8 mouse cellular contexts compared by ENCODE assay signal in the genomic region with DNA sequence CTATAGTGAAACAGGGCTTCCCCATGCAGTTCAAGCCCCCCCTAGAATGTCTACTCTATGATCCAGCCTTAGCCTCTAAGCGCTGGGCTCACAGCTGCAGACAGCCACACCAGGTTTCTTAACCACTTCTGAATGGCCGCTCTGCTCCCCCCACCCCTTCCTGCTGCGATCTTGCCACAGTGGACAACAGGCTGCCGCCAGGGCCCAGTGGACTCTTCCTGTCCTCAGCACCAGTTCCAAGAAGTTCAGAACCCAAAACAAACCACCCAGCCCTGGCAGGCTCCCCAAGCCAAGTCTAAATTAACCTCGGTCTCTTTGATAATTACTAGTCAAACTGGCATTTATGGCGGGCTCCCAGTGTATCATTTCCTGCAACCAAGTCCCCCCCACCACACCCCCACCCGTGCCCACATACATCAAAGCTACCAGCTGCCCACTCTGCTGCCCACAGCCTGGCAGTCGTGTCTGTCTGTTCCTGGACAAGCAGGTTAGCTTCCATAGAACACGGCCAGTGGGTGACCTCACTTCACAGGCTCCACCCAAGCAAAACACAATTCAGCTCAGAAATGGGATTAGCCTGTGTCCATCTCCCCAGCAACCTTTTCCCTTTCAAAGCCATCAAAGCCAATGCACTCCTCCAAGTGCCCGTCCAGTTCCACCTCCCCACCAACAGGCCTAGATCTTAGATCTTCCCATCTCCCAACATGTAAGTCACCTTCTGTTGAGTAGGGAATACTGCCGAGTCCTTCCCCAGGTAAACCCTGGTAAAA. TPM values are rescaled to one million over a fixed set of nuclear protein-coding genes. Genes with fewer than 3 reads are reported as not detected.
DNase-seq lines count a peak whose midpoint lies in the region; ATAC-seq lines count a peak whose summit lies in the region.

No protein-coding gene starts in this region.

- H3K4me2 ChIP-seq in heart, embryonic 16.5 days (ENCODE audit: low read depth, low read length), result peak overlapping the region; percentile 90
- peak overlapping the region; percentile 93 for H3K4me2 ChIP-seq in limb, embryonic 15.5 days
- H3K4me2 ChIP-seq in stomach, embryonic 14.5 days (replicated peaks; ENCODE audit: low read depth, low read length), result peak overlapping the region; percentile 77

- H3K9ac ChIP-seq in heart, embryonic 16.5 days (ENCODE audit: low read length), result peak overlapping the region; percentile 93
- H3K9ac ChIP-seq in limb, embryonic 15.5 days, result peak overlapping the region; percentile 99
- H3K9ac ChIP-seq in stomach, embryonic 14.5 days (replicated peaks; ENCODE audit: low read depth, low read length), result peak overlapping the region; percentile 91

- no peaks in the 10 kb centered on the region for H3K27me3 ChIP-seq in heart, embryonic 16.5 days (ENCODE audit: control insufficient read depth, insufficient read depth, low read length)
- no peaks in the 10 kb centered on the region for H3K27me3 ChIP-seq in limb, embryonic 15.5 days
- H3K27me3 ChIP-seq in stomach, embryonic 14.5 days (ENCODE audit: control insufficient read depth, insufficient read depth, low read length), result no peaks in the 10 kb centered on the region

- H3K9me3 ChIP-seq in heart, embryonic 16.5 days (replicated peaks; ENCODE audit: control insufficient read depth, low read length), result peaks cover 3% of the 10 kb centered on the region
- H3K9me3 ChIP-seq in limb, embryonic 15.5 days, result peaks cover 3% of the 10 kb centered on the region; the same call in 1 of the 2 replicates
- no peaks in the 10 kb centered on the region for H3K9me3 ChIP-seq in stomach, embryonic 14.5 days (ENCODE audit: control insufficient read depth, low read depth, low read length)

- H3K4me1 ChIP-seq in heart, embryonic 16.5 days (ENCODE audit: control insufficient read depth, insufficient read depth, low read length), result peaks cover 47% of the 10 kb centered on the region
- H3K4me1 ChIP-seq in limb, embryonic 15.5 days, result peaks cover 52% of the 10 kb centered on the region
- H3K4me1 ChIP-seq in stomach, embryonic 14.5 days (ENCODE audit: control insufficient read depth, insufficient read depth, low read length), result peaks cover 19% of the 10 kb centered on the region

- peak overlapping the region; percentile 89 for H3K4me3 ChIP-seq in heart, embryonic 16.5 days (ENCODE audit: low read length)
- H3K4me3 ChIP-seq in limb, embryonic 15.5 days, result peak overlapping the region; percentile 100
- peak overlapping the region; percentile 100 for H3K4me3 ChIP-seq in stomach, embryonic 14.5 days (ENCODE audit: low read depth, low read length)

- WGBS in heart, embryonic 16.5 days, result 13% methylated on average over 11 of the region's 11 CpGs
- WGBS in limb, embryonic 15.5 days, result 13% methylated on average over 11 of the region's 11 CpGs
- WGBS in stomach, embryonic 14.5 days, result 26% methylated on average over 11 of the region's 11 CpGs

- intact Hi-C loops in heart, postnatal 14 days (cut with DNase I), result no loop called here
- intact Hi-C loops in left cerebral cortex, postnatal 4 days (cut with DNase I), result no loop called here

- DNase-seq in heart, adult 18-20 months, result peak; percentile 30 to 33
- no peak for DNase-seq in heart, postnatal 14 days
- DNase-seq in NIH3T3 (ENCODE audit: low read depth), result peak; percentile 50
- no peak for DNase-seq in right cerebral cortex, adult 2 months (ENCODE audit: low spot score in 2 of 2)
- no peak for DNase-seq in left cerebral cortex, postnatal 4 days

- no peak for ATAC-seq in heart, embryonic 16.5 days (replicated peaks; ENCODE audit: extremely low read depth, insufficient read depth, low FRiP score)
- ATAC-seq in limb, embryonic 15.5 days (ENCODE audit: insufficient number of reproducible peaks, low FRiP score, low TSS enrichment, low read depth), result no peak
- ATAC-seq in stomach, embryonic 14.5 days (ENCODE audit: insufficient number of reproducible peaks, insufficient read depth, low FRiP score, low read depth), result no peak

- peaks cover 15% of the 10 kb centered on the region for H3K36me3 ChIP-seq in heart, embryonic 16.5 days (ENCODE audit: control insufficient read depth, insufficient read depth)
- H3K36me3 ChIP-seq in limb, embryonic 15.5 days, result peaks cover 34% of the 10 kb centered on the region
- peaks cover 19% of the 10 kb centered on the region for H3K36me3 ChIP-seq in stomach, embryonic 14.5 days (ENCODE audit: control insufficient read depth, insufficient read depth, low read length)

- H3K27ac ChIP-seq in heart, embryonic 16.5 days (ENCODE audit: low read length), result peak overlapping the region; percentile 17; the same call in 1 of the 2 replicates
- peak overlapping the region; percentile 94 for H3K27ac ChIP-seq in limb, embryonic 15.5 days
- peak overlapping the region; percentile 92; the same call in 1 of the 2 replicates for H3K27ac ChIP-seq in stomach, embryonic 14.5 days (ENCODE audit: low read length)

RNA-seq across cellular contexts. Expression of a gene that starts 2.2 kb away (rescaled TPM):
- total RNA-seq in heart, adult 18-20 months (2021), result 10 to 100 TPM; 61.1 to 63.1 TPM
- total RNA-seq in heart, postnatal 14 days (2021), result 10 to 100 TPM; 41.3 to 41.5 TPM
- polyA plus RNA-seq in heart, embryonic 16.5 days (2015; fragmentation: Nextera tagmentation; extraction: Ambion mirVana), result 18.2 and 21.1 TPM in 2 replicates
- polyA plus RNA-seq in limb, embryonic 15.5 days (2015; fragmentation: Nextera tagmentation; extraction: Ambion mirVana), result 25.1 and 26.3 TPM in 2 replicates
- 6.3 and 7.1 TPM in 2 replicates for polyA plus RNA-seq in stomach, embryonic 14.5 days (2014; fragmentation: Nextera tagmentation; extraction: Ambion mirVana)
- 10 to 100 TPM; 81.1 to 85.1 TPM for total RNA-seq in left cerebral cortex, postnatal 4 days (2021)

RNA-seq across cellular contexts. Expression of a gene that starts 16.4 kb away (rescaled TPM):
- total RNA-seq in heart, adult 18-20 months (2021), result under 1 TPM; 0.35 to 0.49 TPM
- under 1 TPM; 0.20 to 0.36 TPM for total RNA-seq in heart, postnatal 14 days (2021)
- 0.24 and 0.66 TPM in 2 replicates for polyA plus RNA-seq in heart, embryonic 16.5 days (2015; fragmentation: Nextera tagmentation; extraction: Ambion mirVana)
- 1.00 and 1.1 TPM in 2 replicates for polyA plus RNA-seq in limb, embryonic 15.5 days (2015; fragmentation: Nextera tagmentation; extraction: Ambion mirVana)
- 1.2 and 2.1 TPM in 2 replicates for polyA plus RNA-seq in stomach, embryonic 14.5 days (2014; fragmentation: Nextera tagmentation; extraction: Ambion mirVana)
- under 1 TPM; 0.22 to 0.24 TPM for total RNA-seq in left cerebral cortex, postnatal 4 days (2021)

RNA-seq across cellular contexts. Expression of a gene that starts 16.7 kb away (rescaled TPM):
- total RNA-seq in heart, adult 18-20 months (2021), result 10 to 100 TPM; 52.1 to 55.0 TPM
- total RNA-seq in heart, postnatal 14 days (2021), result 10 to 100 TPM; 45.6 to 49.8 TPM
- polyA plus RNA-seq in heart, embryonic 16.5 days (2015; fragmentation: Nextera tagmentation; extraction: Ambion mirVana), result 125 and 127 TPM in 2 replicates
- 144 and 149 TPM in 2 replicates for polyA plus RNA-seq in limb, embryonic 15.5 days (2015; fragmentation: Nextera tagmentation; extraction: Ambion mirVana)
- polyA plus RNA-seq in stomach, embryonic 14.5 days (2014; fragmentation: Nextera tagmentation; extraction: Ambion mirVana), result 163 and 180 TPM in 2 replicates
- 10 to 100 TPM; 56.0 to 58.2 TPM for total RNA-seq in left cerebral cortex, postnatal 4 days (2021)

RNA-seq across cellular contexts. Expression of a gene that starts 43.0 kb away (rescaled TPM):
- total RNA-seq in heart, adult 18-20 months (2021), result under 1 TPM in 1 of 2 experiments, not detected in 1; 0.18 TPM
- total RNA-seq in heart, postnatal 14 days (2021), result not detected
- polyA plus RNA-seq in heart, embryonic 16.5 days (2015; fragmentation: Nextera tagmentation; extraction: Ambion mirVana), result 0.14 TPM in 1 of 2 replicates, not detected in the other
- 1.7 and 2.5 TPM in 2 replicates for polyA plus RNA-seq in limb, embryonic 15.5 days (2015; fragmentation: Nextera tagmentation; extraction: Ambion mirVana)
- not detected in 2 replicates for polyA plus RNA-seq in stomach, embryonic 14.5 days (2014; fragmentation: Nextera tagmentation; extraction: Ambion mirVana)
- total RNA-seq in left cerebral cortex, postnatal 4 days (2021), result under 1 TPM; 0.90 to 0.91 TPM

RNA-seq across cellular contexts. Expression of a gene that starts 43.6 kb away (rescaled TPM):
- total RNA-seq in heart, adult 18-20 months (2021), result 10 to 100 TPM; 10.5 to 15.6 TPM
- 10 to 100 TPM; 21.5 to 22.6 TPM for total RNA-seq in heart, postnatal 14 days (2021)
- polyA plus RNA-seq in heart, embryonic 16.5 days (2015; fragmentation: Nextera tagmentation; extraction: Ambion mirVana), result 31.9 and 35.1 TPM in 2 replicates
- 49.6 and 49.8 TPM in 2 replicates for polyA plus RNA-seq in limb, embryonic 15.5 days (2015; fragmentation: Nextera tagmentation; extraction: Ambion mirVana)
- polyA plus RNA-seq in stomach, embryonic 14.5 days (2014; fragmentation: Nextera tagmentation; extraction: Ambion mirVana), result 38.6 and 44.8 TPM in 2 replicates
- total RNA-seq in left cerebral cortex, postnatal 4 days (2021), result 100 to 1,000 TPM in 1 of 2 experiments, 10 to 100 TPM in 1; 98.0 to 106 TPM

Comparison
In these comparisons a context has a peak if more than half of its experiments do, and no peak if none do; other contexts are left out.
1. DNase-seq: peak in heart, adult 18-20 months (2 of 2) and NIH3T3 (single experiment); none in heart, postnatal 14 days (0 of 2), right cerebral cortex, adult 2 months (0 of 2) and left cerebral cortex, postnatal 4 days (single experiment).
2. H3K27ac ChIP-seq: peak in every context shown above with its lines; median percentile 94 in limb, embryonic 15.5 days; 92 in stomach, embryonic 14.5 days; 17 in heart, embryonic 16.5 days.
3. Peak in every context shown above with its lines, with median percentiles within 50 percentile points of each other: H3K4me2 ChIP-seq, H3K4me3 ChIP-seq and H3K9ac ChIP-seq.